Mouse (Mus musculus): ENCODE data around the gene Pagr1a.

Pagr1a gene

GRCm38 (mm10) chr7:127020491-127020890, 3.3 kb upstream of the Pagr1a start:
- DNase-seq, result no peak

GRCm38 (mm10) chr7:127020031-127020430, 2.9 kb upstream of the Pagr1a start:
- no peak for DNase-seq

GRCm38 (mm10) chr7:127019306-127019960, 2.3 kb upstream of the Pagr1a start:
- no peak for DNase-seq

GRCm38 (mm10) chr7:127018416-127019305, 1.5 kb upstream of the Pagr1a start:
- no peak for DNase-seq

GRCm38 (mm10) chr7:127017950-127018345, 796 bp upstream of the Pagr1a start:
- DNase-seq, result no peak

- DNase-seq, result no peak
Observed at GRCm38 (mm10) chr7:127016486-127016938, 640 bp downstream of the Pagr1a start.

GRCm38 (mm10) chr7:127016481-127016485, 869 bp downstream of the Pagr1a start, which contains the start of gene Pagr1b:
TSS of gene Pagr1b (minus strand) at chr7:127016484.
- no peak for DNase-seq

- no peak for DNase-seq
Observed at GRCm38 (mm10) chr7:127016081-127016480, 1.1 kb downstream of the Pagr1a start.

GRCm38 (mm10) chr7:127014993-127015392, 2.2 kb downstream of the Pagr1a start:
- DNase-seq, result no peak

- no peak for DNase-seq
Observed at GRCm38 (mm10) chr7:127014320-127014719, 2.8 kb downstream of the Pagr1a start, which contains the start of gene Mvp. TSS of gene Mvp (minus strand) at chr7:127014621.

- no peak for DNase-seq
Observed at GRCm38 (mm10) chr7:127013385-127013784, 3.8 kb downstream of the Pagr1a start.

- DNase-seq, result no peak
Observed at GRCm38 (mm10) chr7:127012845-127013244, 4.3 kb downstream of the Pagr1a start.

GRCm38 (mm10) chr7:127012374-127012773, 4.8 kb downstream of the Pagr1a start:
- DNase-seq, result no peak

GRCm38 (mm10) chr7:127011717-127012116, 5.4 kb downstream of the Pagr1a start:
- no peak for DNase-seq

GRCm38 (mm10) chr7:127011051-127011450, 6.1 kb downstream of the Pagr1a start:
- no peak for DNase-seq

GRCm38 (mm10) chr7:127009307-127010085, 7.7 kb downstream of the Pagr1a start:
- DNase-seq, result no peak

GRCm38 (mm10) chr7:127008239-127009019, 8.7 kb downstream of the Pagr1a start:
- DNase-seq, result peak; percentile 78

GRCm38 (mm10) chr7:127007313-127008024, 9.7 kb downstream of the Pagr1a start:
- DNase-seq, result no peak

GRCm38 (mm10) chr7:127004122-127004875, 12.9 kb downstream of the Pagr1a start:
- no peak for DNase-seq

- DNase-seq, result no peak
Observed at GRCm38 (mm10) chr7:127003620-127004019, 13.5 kb downstream of the Pagr1a start.

GRCm38 (mm10) chr7:126999568-126999967, 17.6 kb downstream of the Pagr1a start:
- no peak for DNase-seq

- DNase-seq, result no peak
Observed at GRCm38 (mm10) chr7:126996449-126996848, 20.7 kb downstream of the Pagr1a start.
